Mouse (Mus musculus) MEL (cell line): ENCODE results near the gene Cdkn2aipnl.

Experiments
- EP300 ChIP-seq, 2 experiments: IDR thresholded peaks; 2 replicates each; pipeline ENCODE4 v1.6.1; 2011; ENCODE audit warnings: improper control_type of control experiment in 2 of 2, low read length in 2 of 2, low read depth in 1 of 2, mild to moderate bottlenecking in 1 of 2
- MXI1 ChIP-seq: IDR thresholded peaks from 2 replicates; pipeline ENCODE4 v1.6.1; 2011; ENCODE audit warnings: mild to moderate bottlenecking, low read depth, low read length, improper control_type of control experiment
- POLR2A ChIP-seq, 2 experiments: IDR thresholded peaks; 2 replicates each; pipeline ENCODE4 v1.6.1; 2011 to 2012; ENCODE audit warnings: low read length in 2 of 2, mild to moderate bottlenecking in 2 of 2, control low read depth in 1 of 2, improper control_type of control experiment in 1 of 2, low read depth in 1 of 2, moderate library complexity in 1 of 2; ENCODE audit not compliant: control insufficient read depth in 1 of 2, insufficient read depth in 1 of 2, poor library complexity in 1 of 2
- RAD21 ChIP-seq: IDR thresholded peaks from 2 replicates; pipeline ENCODE4 v1.6.1; 2011; ENCODE audit warnings: mild to moderate bottlenecking, low read depth, low read length, improper control_type of control experiment
- USF2 ChIP-seq, 2 experiments: IDR thresholded peaks; 2 replicates each; pipeline ENCODE4 v1.6.1; 2011 to 2012; ENCODE audit warnings: improper control_type of control experiment in 2 of 2, low read length in 2 of 2, borderline replicate concordance in 1 of 2, inconsistent platforms in 1 of 2, low read depth in 1 of 2, mild to moderate bottlenecking in 1 of 2; ENCODE audit not compliant: insufficient read depth in 1 of 2
- ZKSCAN1 ChIP-seq: IDR thresholded peaks from 2 replicates; pipeline ENCODE4 v1.6.1; 2012; ENCODE audit warnings: low read depth, mild to moderate bottlenecking, inconsistent platforms, low read length, improper control_type of control experiment, moderate library complexity
- ZMIZ1 ChIP-seq: IDR thresholded peaks from 2 replicates; pipeline ENCODE4 v1.6.1; 2012; ENCODE audit warnings: low read depth, mild to moderate bottlenecking, inconsistent platforms, low read length, improper control_type of control experiment, moderate library complexity
- ZNF384 ChIP-seq: IDR thresholded peaks from 2 replicates; pipeline ENCODE4 v1.6.1; 2012; ENCODE audit warnings: low read depth, mild to moderate bottlenecking, inconsistent platforms, low read length, improper control_type of control experiment

GRCm38 (mm10) chr11:52005586-52005985 is 38.1 kb downstream of the Cdkn2aipnl start:
- TF ChIP-seq MXI1 (no peak), ZNF384 (no peak), POLR2A (IDR thresholded peaks at IDR 0.05; ENCODE audit: control insufficient read depth in 1 of 2, insufficient read depth in 1 of 2, low read depth in 1 of 2, low read length in 2 of 2, poor library complexity in 1 of 2) (no peak), ZMIZ1 (no peak), RAD21 (no peak), ZKSCAN1 (no peak), EP300 (IDR thresholded peaks at IDR 0.05; ENCODE audit: low read depth in 1 of 2, low read length in 2 of 2) (no peak), USF2 (IDR thresholded peaks at IDR 0.05; ENCODE audit: borderline replicate concordance in 1 of 2, insufficient read depth in 1 of 2, low read depth in 1 of 2, low read length in 2 of 2) (no peak)
